Mouse (Mus musculus) hindbrain, embryonic 10.5 days (tissue): ENCODE measurements around the gene Crhr2. TPM values are rescaled to one million over a fixed set of nuclear protein-coding genes. Genes with fewer than 3 reads are reported as not detected.

ENCODE experiments used
- DNase-seq: peaks from one replicate; pipeline ENCODE4 v3.0.0-alpha.2; 2017; ENCODE audit warnings: low spot score
- H3K27ac ChIP-seq: fragments of 300-500 bp; sonication (generic); 2 replicates; pipeline ENCODE4 v1.5.1; 2016; ENCODE audit warnings: mild to moderate bottlenecking, moderate library complexity
- H3K27me3 ChIP-seq: fragments of 300-500 bp; sonication (generic); 2 replicates; pipeline ENCODE4 v1.6.1; 2016; ENCODE audit warnings: mild to moderate bottlenecking; ENCODE audit not compliant: poor library complexity, insufficient read depth, severe bottlenecking
- H3K36me3 ChIP-seq: fragments of 300-500 bp; sonication (generic); 2 replicates; pipeline ENCODE4 v1.6.1; 2016; ENCODE audit warnings: mild to moderate bottlenecking, moderate library complexity
- H3K4me1 ChIP-seq: fragments of 300-500 bp; sonication (generic); replicated peaks from 2 replicates; pipeline ENCODE4 v1.6.1; 2016; ENCODE audit warnings: mild to moderate bottlenecking
- H3K4me3 ChIP-seq: fragments of 300-500 bp; sonication (generic); 2 replicates; pipeline ENCODE4 v1.5.1; 2016; ENCODE audit warnings: mild to moderate bottlenecking, moderate library complexity
- H3K9me3 ChIP-seq: fragments of 300-500 bp; sonication (generic); 2 replicates; pipeline ENCODE4 v1.6.1; 2016; ENCODE audit warnings: mild to moderate bottlenecking, moderate library complexity
- WGBS: fragments of 180-500 bp; shearing (Covaris S2); methylation state at CpG from one replicate; pipeline ENCODE4 v1.1.7; 2016; 5-methylcytosine and 5-hydroxymethylcytosine counted together
- polyA plus RNA-seq: library from polyadenylated mRNA; unstranded; fragments of >200 nt; fragmentation: Nextera tagmentation; extraction: Ambion mirVana; gene quantifications from 2 replicates; pipeline ENCODE4 v1.2.1, GENCODE M21; 2016

Crhr2 gene
- polyA plus RNA-seq = 0.24 and 0.62 TPM in 2 replicates

GRCm38 (mm10) chr6:55132794-55133193, at the start of gene Crhr2:
Crhr2 (minus strand) TSS chr6:55133016.
- H3K4me1 ChIP-seq = peaks cover 6% of the 10 kb centered on the region; the same call in 1 of the 2 replicates
- no peaks in the 10 kb centered on the region for H3K9me3 ChIP-seq
- H3K27ac ChIP-seq = peak within 1 kb of the TSS; percentile 8; the same call in 1 of the 2 replicates
- H3K36me3 ChIP-seq = no peaks in the 10 kb centered on the region
- WGBS = 74% methylated on average over 10 of the region's 10 CpGs
- DNase-seq = no peak
- no peaks in the 10 kb centered on the region for H3K27me3 ChIP-seq
- H3K4me3 ChIP-seq = no peak within 1 kb of the TSS

GRCm38 (mm10) chr6:55179560-55179959, 46.7 kb upstream of the Crhr2 start:
- Histone ChIP-seq H3K9me3 (no peaks in the 10 kb centered on the region), H3K4me3 (no peak overlapping the region), H3K4me1 (peaks cover 14% of the 10 kb centered on the region), H3K27ac (no peak overlapping the region), H3K27me3 (peaks cover 62% of the 10 kb centered on the region), H3K36me3 (no peaks in the 10 kb centered on the region)
- WGBS = 73% methylated on average over 7 of the region's 7 CpGs
- no peak for DNase-seq

GRCm38 (mm10) chr6:55177060-55177732, 44.4 kb upstream of the Crhr2 start:
- H3K9me3 ChIP-seq = no peaks in the 10 kb centered on the region
- no peak overlapping the region for H3K4me3 ChIP-seq
- no peak for DNase-seq
- peaks cover 37% of the 10 kb centered on the region for H3K4me1 ChIP-seq
- H3K36me3 ChIP-seq = no peaks in the 10 kb centered on the region
- no peak overlapping the region for H3K27ac ChIP-seq
- peaks cover 78% of the 10 kb centered on the region for H3K27me3 ChIP-seq
- WGBS = 43% methylated on average over 12 of the region's 12 CpGs

GRCm38 (mm10) chr6:55175892-55176291, 43.1 kb upstream of the Crhr2 start:
- Histone ChIP-seq H3K4me1 (peaks cover 39% of the 10 kb centered on the region), H3K36me3 (no peaks in the 10 kb centered on the region), H3K4me3 (no peak overlapping the region), H3K27me3 (peaks cover 91% of the 10 kb centered on the region), H3K9me3 (no peaks in the 10 kb centered on the region), H3K27ac (no peak overlapping the region)
- WGBS = 60% methylated on average over 5 of the region's 5 CpGs
- no peak for DNase-seq

GRCm38 (mm10) chr6:55175456-55175855, 42.6 kb upstream of the Crhr2 start:
- H3K4me3 ChIP-seq = no peak overlapping the region
- H3K27me3 ChIP-seq = peaks cover 91% of the 10 kb centered on the region
- WGBS = 65% methylated on average over 2 of the region's 2 CpGs
- peaks cover 39% of the 10 kb centered on the region for H3K4me1 ChIP-seq
- no peak for DNase-seq
- H3K9me3 ChIP-seq = no peaks in the 10 kb centered on the region
- no peaks in the 10 kb centered on the region for H3K36me3 ChIP-seq
- no peak overlapping the region for H3K27ac ChIP-seq

GRCm38 (mm10) chr6:55174741-55175181, 41.9 kb upstream of the Crhr2 start, which contains the start of gene Inmt:
Inmt (minus strand) TSS chr6:55175043.
- no peak within 1 kb of the TSS for H3K4me3 ChIP-seq
- DNase-seq = no peak
- no peaks in the 10 kb centered on the region for H3K9me3 ChIP-seq
- H3K27me3 ChIP-seq = peaks cover 91% of the 10 kb centered on the region
- no peaks in the 10 kb centered on the region for H3K36me3 ChIP-seq
- no peak within 1 kb of the TSS for H3K27ac ChIP-seq
- 62% methylated on average over 1 of the region's 1 CpGs for WGBS
- peaks cover 39% of the 10 kb centered on the region for H3K4me1 ChIP-seq

GRCm38 (mm10) chr6:55173941-55174349, 41.1 kb upstream of the Crhr2 start:
- Histone ChIP-seq H3K4me3 (no peak overlapping the region), H3K36me3 (no peaks in the 10 kb centered on the region), H3K27ac (no peak overlapping the region), H3K9me3 (no peaks in the 10 kb centered on the region), H3K4me1 (peaks cover 39% of the 10 kb centered on the region), H3K27me3 (peaks cover 91% of the 10 kb centered on the region)
- WGBS = 17% methylated on average over 3 of the region's 3 CpGs
- DNase-seq = peak; percentile 53

- Histone ChIP-seq H3K4me3 (no peak overlapping the region), H3K4me1 (peaks cover 39% of the 10 kb centered on the region), H3K27ac (no peak overlapping the region), H3K27me3 (peaks cover 91% of the 10 kb centered on the region), H3K36me3 (no peaks in the 10 kb centered on the region), H3K9me3 (no peaks in the 10 kb centered on the region)
- 47% methylated on average over 10 of the region's 10 CpGs for WGBS
- no peak for DNase-seq
Observed at GRCm38 (mm10) chr6:55173171-55173570, 40.4 kb upstream of the Crhr2 start.

GRCm38 (mm10) chr6:55171638-55172037, 38.8 kb upstream of the Crhr2 start:
- Histone ChIP-seq H3K36me3 (no peaks in the 10 kb centered on the region), H3K27ac (no peak overlapping the region), H3K27me3 (peaks cover 90% of the 10 kb centered on the region), H3K9me3 (no peaks in the 10 kb centered on the region), H3K4me3 (no peak overlapping the region), H3K4me1 (peaks cover 34% of the 10 kb centered on the region)
- 53% methylated on average over 4 of the region's 4 CpGs for WGBS
- no peak for DNase-seq

- no peak for DNase-seq
- whole genome bisulfite sequencing = 60% methylated on average over 5 of the region's 5 CpGs
- no peak overlapping the region for H3K27ac ChIP-seq
- H3K9me3 ChIP-seq = no peaks in the 10 kb centered on the region
- no peak overlapping the region for H3K4me3 ChIP-seq
- peaks cover 27% of the 10 kb centered on the region for H3K4me1 ChIP-seq
- peaks cover 89% of the 10 kb centered on the region for H3K27me3 ChIP-seq
- H3K36me3 ChIP-seq = no peaks in the 10 kb centered on the region
Observed at GRCm38 (mm10) chr6:55169818-55170217, 37.0 kb upstream of the Crhr2 start.

- no peak overlapping the region for H3K27ac ChIP-seq
- H3K36me3 ChIP-seq = no peaks in the 10 kb centered on the region
- WGBS = 58% methylated on average over 7 of the region's 7 CpGs
- peaks cover 87% of the 10 kb centered on the region for H3K27me3 ChIP-seq
- no peaks in the 10 kb centered on the region for H3K9me3 ChIP-seq
- H3K4me3 ChIP-seq = no peak overlapping the region
- peak; percentile 67 for DNase-seq
- no peaks in the 10 kb centered on the region for H3K4me1 ChIP-seq
Observed at GRCm38 (mm10) chr6:55166777-55167463, 34.1 kb upstream of the Crhr2 start.

- H3K4me3 ChIP-seq = no peak overlapping the region
- 64% methylated on average over 8 of the region's 8 CpGs for WGBS
- no peak overlapping the region for H3K27ac ChIP-seq
- H3K9me3 ChIP-seq = no peaks in the 10 kb centered on the region
- H3K4me1 ChIP-seq = no peaks in the 10 kb centered on the region
- H3K36me3 ChIP-seq = no peaks in the 10 kb centered on the region
- no peak for DNase-seq
- peaks cover 59% of the 10 kb centered on the region for H3K27me3 ChIP-seq
Observed at GRCm38 (mm10) chr6:55163046-55163584, 30.3 kb upstream of the Crhr2 start.

- no peaks in the 10 kb centered on the region for H3K36me3 ChIP-seq
- H3K27ac ChIP-seq = no peak overlapping the region
- H3K27me3 ChIP-seq = peaks cover 44% of the 10 kb centered on the region
- no peak overlapping the region for H3K4me3 ChIP-seq
- no peaks in the 10 kb centered on the region for H3K4me1 ChIP-seq
- no peak for DNase-seq
- H3K9me3 ChIP-seq = no peaks in the 10 kb centered on the region
- WGBS = 88% methylated on average over 5 of the region's 5 CpGs
Observed at GRCm38 (mm10) chr6:55161311-55161761, 28.5 kb upstream of the Crhr2 start.
